Mouse (Mus musculus): ENCODE measurements around the gene Gm20388. TPM values are rescaled to one million over a fixed set of nuclear protein-coding genes. Genes with fewer than 3 reads are reported as not detected.
"Not testable (repeated sequence)": the region's sequence is repeated elsewhere in the genome, so short reads cannot be mapped to it uniquely, and the experiment has no call there.

Gene Gm20388
- total RNA-seq, 2 experiments from 2014 or later, result 8.8 TPM

GRCm38 (mm10) chr8:124170671-124171070 is 4260.0 kb downstream of the Gm20388 start:
- no peak for DNase-seq (ENCODE audit: extremely low spot score in 1 of 2, low spot score in 1 of 2)

- DNase-seq (ENCODE audit: extremely low spot score in 1 of 2, low spot score in 1 of 2), result no peak
Measured at GRCm38 (mm10) chr8:124171557-124172528, 4261.2 kb downstream of the Gm20388 start.

GRCm38 (mm10) chr8:124173688-124174087 is 4263.0 kb downstream of the Gm20388 start:
- no peak for DNase-seq (ENCODE audit: extremely low spot score in 1 of 2, low spot score in 1 of 2)

GRCm38 (mm10) chr8:124176133-124176532 is 4265.5 kb downstream of the Gm20388 start:
- DNase-seq (ENCODE audit: extremely low spot score in 1 of 2, low spot score in 1 of 2), result no peak

GRCm38 (mm10) chr8:124177092-124177491 is 4266.5 kb downstream of the Gm20388 start:
- not testable (repeated sequence) for DNase-seq (ENCODE audit: extremely low spot score in 1 of 2, low spot score in 1 of 2)

GRCm38 (mm10) chr8:124180681-124181445 is 4270.2 kb downstream of the Gm20388 start:
- DNase-seq (ENCODE audit: extremely low spot score in 1 of 2, low spot score in 1 of 2), result no peak

GRCm38 (mm10) chr8:124181751-124182150 is 4271.1 kb downstream of the Gm20388 start:
- no peak for DNase-seq (ENCODE audit: extremely low spot score in 1 of 2, low spot score in 1 of 2)

- DNase-seq (ENCODE audit: extremely low spot score in 1 of 2, low spot score in 1 of 2), result no peak
Measured at GRCm38 (mm10) chr8:124182224-124182623, 4271.6 kb downstream of the Gm20388 start.

- no peak for DNase-seq (ENCODE audit: extremely low spot score in 1 of 2, low spot score in 1 of 2)
Measured at GRCm38 (mm10) chr8:124184078-124184477, 4273.4 kb downstream of the Gm20388 start.

GRCm38 (mm10) chr8:124184507-124184906 is 4273.9 kb downstream of the Gm20388 start:
- DNase-seq (ENCODE audit: extremely low spot score in 1 of 2, low spot score in 1 of 2), result no peak

GRCm38 (mm10) chr8:124185081-124185480 is 4274.4 kb downstream of the Gm20388 start:
- DNase-seq (ENCODE audit: extremely low spot score in 1 of 2, low spot score in 1 of 2), result no peak

- DNase-seq (ENCODE audit: extremely low spot score in 1 of 2, low spot score in 1 of 2), result no peak
Measured at GRCm38 (mm10) chr8:124190388-124190787, 4279.7 kb downstream of the Gm20388 start.

GRCm38 (mm10) chr8:124192242-124192641 is 4281.6 kb downstream of the Gm20388 start:
- no peak for DNase-seq (ENCODE audit: extremely low spot score in 1 of 2, low spot score in 1 of 2)

GRCm38 (mm10) chr8:124192976-124193375 is 4282.3 kb downstream of the Gm20388 start:
- no peak for DNase-seq (ENCODE audit: extremely low spot score in 1 of 2, low spot score in 1 of 2)

GRCm38 (mm10) chr8:124193992-124194391 is 4283.4 kb downstream of the Gm20388 start:
- DNase-seq (ENCODE audit: extremely low spot score in 1 of 2, low spot score in 1 of 2), result no peak

- no peak for DNase-seq (ENCODE audit: extremely low spot score in 1 of 2, low spot score in 1 of 2)
Measured at GRCm38 (mm10) chr8:124196195-124196594, 4285.6 kb downstream of the Gm20388 start.

- DNase-seq (ENCODE audit: extremely low spot score in 1 of 2, low spot score in 1 of 2), result no peak
Measured at GRCm38 (mm10) chr8:124196797-124197196, 4286.2 kb downstream of the Gm20388 start.

- no peak for DNase-seq (ENCODE audit: extremely low spot score in 1 of 2, low spot score in 1 of 2)
Measured at GRCm38 (mm10) chr8:124198230-124198629, 4287.6 kb downstream of the Gm20388 start.

- DNase-seq (ENCODE audit: extremely low spot score in 1 of 2, low spot score in 1 of 2), result no peak
Measured at GRCm38 (mm10) chr8:124200400-124200799, 4289.8 kb downstream of the Gm20388 start.

GRCm38 (mm10) chr8:124201706-124202105 is 4291.1 kb downstream of the Gm20388 start:
- no peak for DNase-seq (ENCODE audit: extremely low spot score in 1 of 2, low spot score in 1 of 2)

- DNase-seq (ENCODE audit: extremely low spot score in 1 of 2, low spot score in 1 of 2), result no peak
Measured at GRCm38 (mm10) chr8:124202895-124203294, 4292.3 kb downstream of the Gm20388 start.
